Mouse (Mus musculus) v-Abl transformed pro-B cells (cell line): ENCODE measurements around the gene Nub1.

ENCODE experiments used
- in situ Hi-C, 2 experiments: fragments of 400-800 bp; cut with MboI; formaldehyde crosslinking; loops; one replicate each; pipeline ENCODE4 v1.15.1; 2025; ENCODE audit not compliant: unreplicated experiment in 2 of 2

Nub1 gene

DNA sequence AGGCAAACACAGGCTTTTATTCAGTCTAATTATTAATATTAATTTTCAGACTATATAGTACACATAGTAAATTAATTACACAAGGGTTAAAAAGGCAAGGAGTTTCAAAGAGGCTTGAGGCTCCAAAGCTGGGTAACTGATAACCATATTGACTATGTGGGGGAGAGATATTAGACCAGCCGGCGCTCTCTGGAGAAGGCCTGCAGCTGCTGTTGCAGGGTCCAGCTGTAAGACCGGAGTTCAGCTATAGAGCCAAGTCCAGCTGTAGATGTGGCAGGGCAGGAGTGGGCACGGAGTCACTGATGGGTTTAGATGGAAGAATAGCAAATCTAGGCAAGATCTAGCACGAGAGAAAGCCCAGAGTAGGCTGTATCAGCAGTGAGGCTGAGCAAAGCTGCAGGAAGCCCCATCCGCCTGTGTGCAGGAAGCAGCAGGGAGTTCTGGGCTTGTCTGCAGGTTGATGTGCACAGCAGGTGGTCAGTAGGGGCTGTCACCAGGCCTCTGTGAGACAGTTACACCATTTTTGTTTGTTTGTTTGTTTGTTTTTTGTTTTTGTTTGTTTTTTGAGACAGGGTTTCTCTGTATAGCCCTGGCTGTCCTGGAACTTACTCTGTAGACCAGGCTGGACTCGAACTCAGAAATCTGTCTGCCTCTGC lies 48.6 kb downstream of the Nub1 start:
- in situ Hi-C loops: no loop called here

DNA sequence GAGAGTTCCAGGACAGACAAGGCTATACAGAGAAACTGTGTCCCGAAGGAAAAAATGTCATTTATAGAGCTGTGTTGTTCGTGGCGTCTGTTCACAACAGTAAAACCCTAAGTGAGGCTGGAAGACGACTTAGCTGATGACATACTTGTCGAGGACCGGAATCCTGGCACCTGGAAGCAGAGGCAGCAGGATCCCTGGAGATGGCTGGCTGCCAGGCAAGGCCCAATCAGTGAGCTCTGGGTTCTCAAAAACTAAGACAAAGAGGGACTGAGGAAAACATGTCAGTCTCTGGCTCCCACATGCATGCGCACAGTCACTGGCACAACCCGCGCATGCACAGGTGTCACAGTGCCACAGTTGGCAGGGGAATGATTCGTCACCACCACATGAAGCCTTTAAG lies 52.3 kb downstream of the Nub1 start:
- in situ Hi-C loops: loop anchor here in 1 of 2 experiments (5.0 kb wide), 1 partner anchor 50 kb away; the partner anchor contains the start of gene Nub1

DNA sequence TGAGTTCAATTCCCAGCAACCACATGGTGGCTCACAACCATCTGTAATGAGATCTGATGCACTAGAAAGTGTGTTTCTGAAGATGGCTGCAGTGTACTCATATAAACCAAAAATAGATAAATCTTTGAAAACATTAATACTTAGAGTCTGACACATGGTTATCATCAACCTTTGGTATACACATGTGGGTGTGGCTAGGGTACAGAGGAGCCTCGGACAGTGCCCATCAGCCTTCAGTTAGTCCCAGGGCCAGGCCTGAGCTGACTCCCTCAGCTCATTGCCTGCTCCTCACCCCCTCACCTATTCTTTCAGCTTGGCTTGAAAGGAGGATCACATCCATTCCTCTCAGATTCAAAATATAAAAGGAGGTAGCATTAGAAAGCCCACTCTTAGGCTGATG lies 53.2 kb downstream of the Nub1 start:
- in situ Hi-C loops: loop anchor here in 1 of 2 experiments (5.0 kb wide), 1 partner anchor 51 kb away; the partner anchor contains the start of gene Nub1

DNA sequence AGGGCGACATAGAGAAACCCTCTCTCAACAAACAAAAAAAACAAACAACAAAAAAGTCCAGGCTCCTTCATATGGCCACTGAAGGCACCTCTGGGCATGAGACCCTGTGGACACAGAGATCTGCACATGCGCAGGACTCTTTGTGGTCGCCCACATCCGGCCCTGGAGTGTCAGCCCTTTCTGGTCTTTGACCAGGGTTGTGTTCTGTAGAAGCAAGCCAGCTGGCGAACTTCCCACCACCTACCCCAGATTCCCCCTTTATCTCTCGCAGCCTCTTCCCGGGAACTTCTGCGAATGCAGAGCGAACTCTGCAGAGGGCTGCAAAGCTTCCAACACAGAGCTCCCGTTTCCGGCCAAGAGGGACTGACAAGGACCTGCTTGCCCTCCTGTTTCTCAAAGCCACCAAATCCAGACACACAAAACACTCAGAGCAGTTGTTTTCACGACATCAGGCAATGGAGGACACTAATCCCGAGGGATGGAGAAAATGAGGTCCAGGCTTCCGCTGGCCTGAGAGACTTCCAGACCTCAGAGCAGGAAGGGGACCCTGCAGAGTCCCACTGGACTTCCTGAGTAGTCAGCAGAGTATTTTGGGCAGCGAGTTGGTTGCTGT lies 53.9 kb downstream of the Nub1 start:
- in situ Hi-C loops: loop anchor here in 1 of 2 experiments (5.0 kb wide), 1 partner anchor 52 kb away; the partner anchor contains the start of gene Nub1

DNA sequence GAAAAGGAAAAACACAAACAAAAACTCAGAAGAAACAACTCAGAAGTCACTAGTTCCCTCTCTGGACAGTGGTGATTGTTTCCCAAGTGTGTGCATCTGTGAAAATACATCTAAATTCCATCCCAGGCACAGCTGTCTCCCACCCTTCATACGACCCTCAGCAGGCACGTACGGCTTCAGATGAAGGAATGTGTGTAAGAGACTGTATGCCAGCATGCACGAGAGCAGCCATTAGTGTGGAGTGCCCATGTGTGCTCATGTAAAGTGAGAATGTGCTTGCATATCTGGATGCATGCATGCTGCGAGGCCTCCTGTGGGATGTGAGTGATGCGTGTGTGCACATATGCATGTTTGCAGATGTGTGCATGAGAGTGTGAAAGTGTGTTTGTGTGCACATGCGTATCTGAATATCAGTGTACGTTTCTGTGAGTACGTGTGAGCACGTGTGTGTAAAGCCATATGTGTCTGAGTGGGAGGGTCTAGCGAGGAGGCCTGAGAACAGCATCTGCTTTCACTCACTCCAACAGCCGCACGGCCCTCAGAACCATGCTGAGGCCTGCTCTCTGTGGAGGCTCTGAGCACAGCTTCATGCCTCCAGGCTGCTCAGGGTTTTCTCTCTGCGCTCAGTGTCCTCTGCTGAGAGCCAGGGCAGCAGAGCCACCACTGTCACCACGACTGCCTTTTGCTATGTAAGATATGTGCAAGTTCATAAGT lies 56.0 kb downstream of the Nub1 start:
- in situ Hi-C loops: no loop called here

DNA sequence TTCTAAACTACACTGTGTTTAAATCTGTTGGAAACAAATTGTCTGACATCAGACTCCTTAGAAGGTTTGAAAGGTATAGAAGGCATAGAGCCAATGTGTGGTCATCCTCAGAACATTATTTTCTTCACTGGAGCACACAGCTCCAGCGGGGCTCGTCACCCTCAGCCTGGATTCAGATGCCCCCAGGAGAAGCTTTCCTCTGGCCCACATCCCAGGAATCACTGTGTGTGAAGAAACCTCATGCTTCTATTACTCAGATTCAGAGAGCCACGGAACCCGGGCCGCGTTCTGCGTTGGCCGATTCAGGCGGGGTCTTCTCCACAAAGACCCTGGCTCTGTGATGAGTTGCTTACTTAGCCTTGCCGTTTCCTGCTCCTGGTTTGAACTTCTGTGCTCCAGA lies 58.6 kb downstream of the Nub1 start:
- in situ Hi-C loops: no loop called here

DNA sequence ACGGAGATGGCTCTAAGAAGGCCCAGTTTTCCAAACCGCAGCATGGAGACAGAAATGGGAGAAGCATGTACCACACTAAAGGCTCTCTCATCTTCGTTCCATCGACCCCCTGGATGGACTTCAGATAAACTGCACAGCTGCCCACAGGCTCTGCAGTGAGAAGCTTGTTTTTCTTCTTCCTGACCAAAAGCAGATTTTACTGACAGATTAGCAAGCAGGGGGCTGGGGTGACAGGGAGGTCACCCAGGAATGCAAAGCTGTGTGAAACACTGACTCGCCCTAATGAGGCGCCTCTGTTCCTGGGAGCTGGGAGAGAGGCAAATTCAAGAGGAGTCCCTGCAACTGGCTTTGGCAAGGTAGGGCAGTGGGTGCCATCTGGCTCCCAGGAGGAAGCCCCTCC lies 62.2 kb downstream of the Nub1 start:
- in situ Hi-C loops: no loop called here

DNA sequence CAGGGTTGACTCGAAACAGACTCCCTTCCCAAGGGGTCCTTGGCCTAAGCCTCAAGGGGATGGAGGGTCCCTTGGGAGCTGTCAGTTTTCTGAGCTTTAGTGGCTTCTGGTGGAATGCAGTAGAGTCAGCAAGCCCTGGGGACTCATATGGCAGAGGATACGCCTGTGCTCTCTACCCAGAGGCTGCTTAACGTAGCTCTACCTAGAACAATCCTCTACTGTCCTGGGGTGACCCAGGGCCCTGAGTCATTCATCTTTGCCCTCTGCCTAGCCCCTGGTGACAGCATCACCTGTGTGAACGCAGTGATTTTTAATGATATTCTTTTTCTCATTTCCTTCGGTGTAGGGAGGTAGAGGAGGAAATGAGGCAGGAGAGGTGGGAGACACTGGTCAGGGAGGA lies 64.4 kb downstream of the Nub1 start:
- in situ Hi-C loops: loop anchor here in 1 of 2 experiments (10.0 kb wide), 1 partner anchor 65 kb away; the partner anchor contains the start of gene Nub1

DNA sequence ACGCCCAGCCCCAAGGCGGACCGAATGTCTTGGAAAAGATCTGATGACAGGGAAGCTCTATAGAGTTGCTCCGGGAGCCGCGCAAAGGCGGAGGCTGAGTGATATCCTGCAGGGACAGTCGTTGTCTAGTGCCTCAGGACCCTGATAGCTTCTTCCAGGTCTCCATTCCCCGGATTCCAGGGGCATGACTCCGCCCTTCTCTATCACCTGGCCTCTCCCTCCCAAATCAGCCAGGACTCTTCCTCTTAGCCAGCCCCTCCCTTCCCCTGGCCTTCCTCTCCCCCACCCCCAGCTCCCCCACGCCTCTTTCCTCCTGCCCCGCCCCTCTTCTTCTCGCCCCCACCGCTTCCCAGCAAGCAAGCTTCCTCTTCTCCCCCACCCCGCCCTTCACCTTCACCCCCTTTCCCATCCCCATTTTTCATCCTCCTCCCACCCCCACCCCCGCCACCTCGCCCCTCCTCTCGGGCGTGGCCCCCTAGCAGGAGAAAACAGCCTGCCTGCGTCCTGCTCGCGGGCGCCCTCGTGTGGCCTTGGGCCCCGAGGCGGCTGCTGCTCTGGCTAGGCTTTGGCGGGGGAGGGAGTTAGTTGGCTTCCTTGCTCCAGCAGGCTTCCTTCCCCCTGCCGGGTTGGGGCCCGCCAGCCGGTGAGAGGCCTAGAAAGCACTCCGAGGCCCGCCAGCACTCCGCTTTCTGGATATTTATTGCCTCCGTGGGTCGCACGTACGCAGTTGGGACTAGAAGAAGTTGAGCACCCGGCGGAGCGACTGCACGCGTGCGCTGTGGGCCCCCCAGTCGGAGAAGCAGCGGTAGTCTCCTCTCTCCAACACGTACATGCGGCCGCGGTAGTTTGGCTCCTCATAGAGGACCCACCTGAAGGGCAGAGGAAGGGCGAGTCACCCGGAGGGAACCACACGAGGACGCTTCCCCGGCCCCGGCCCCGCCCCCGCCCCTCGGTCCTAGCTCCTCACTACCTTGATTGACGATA lies 65.3 kb downstream of the Nub1 start:
- in situ Hi-C loops: loop anchor here in 1 of 2 experiments (10.0 kb wide), 1 partner anchor 66 kb away; the partner anchor contains the start of gene Nub1

DNA sequence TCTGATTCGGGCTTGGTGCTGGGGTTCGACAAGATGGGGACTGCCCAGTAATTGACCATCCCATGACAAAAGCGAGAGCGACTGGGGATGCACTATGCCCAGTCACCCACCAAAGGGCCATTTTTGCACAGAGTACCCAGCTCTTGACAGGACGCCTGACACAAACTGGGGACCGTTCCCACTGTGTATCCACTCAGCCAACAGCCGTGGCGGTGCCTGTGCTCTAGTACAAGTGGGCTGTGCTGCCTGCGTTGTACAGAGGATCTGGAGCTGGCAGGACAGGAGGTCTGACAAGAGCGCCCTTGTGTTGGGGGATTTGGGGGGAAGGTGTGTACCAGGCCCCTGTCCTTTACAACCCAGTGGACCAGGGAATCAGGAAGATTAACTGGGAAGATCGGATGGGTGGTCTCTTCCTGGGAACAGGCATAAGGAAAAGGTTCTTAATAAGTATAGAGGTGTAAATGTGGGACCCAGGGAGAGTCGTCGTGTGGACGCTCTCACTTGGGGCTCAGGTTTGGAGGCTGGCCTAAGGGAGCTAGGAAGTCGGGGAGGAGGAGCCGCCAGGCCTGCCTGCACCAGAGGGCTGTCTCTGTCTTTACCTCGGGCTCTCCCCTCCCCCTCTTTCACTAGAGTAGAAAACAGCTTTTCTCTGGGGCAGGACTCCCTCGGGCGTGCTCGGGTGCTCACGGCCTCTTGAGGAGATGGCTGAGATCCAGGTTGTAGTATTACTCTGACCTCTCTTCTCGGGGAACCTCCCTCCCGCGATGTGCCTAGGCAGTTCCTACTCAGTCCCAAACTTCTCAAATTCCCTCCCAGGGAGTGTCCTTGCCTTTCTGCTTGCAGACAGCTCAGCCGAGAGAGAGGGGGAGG lies 66.2 kb downstream of the Nub1 start:
- in situ Hi-C loops: loop anchor here in 1 of 2 experiments (10.0 kb wide), 1 partner anchor 67 kb away; the partner anchor contains the start of gene Nub1

DNA sequence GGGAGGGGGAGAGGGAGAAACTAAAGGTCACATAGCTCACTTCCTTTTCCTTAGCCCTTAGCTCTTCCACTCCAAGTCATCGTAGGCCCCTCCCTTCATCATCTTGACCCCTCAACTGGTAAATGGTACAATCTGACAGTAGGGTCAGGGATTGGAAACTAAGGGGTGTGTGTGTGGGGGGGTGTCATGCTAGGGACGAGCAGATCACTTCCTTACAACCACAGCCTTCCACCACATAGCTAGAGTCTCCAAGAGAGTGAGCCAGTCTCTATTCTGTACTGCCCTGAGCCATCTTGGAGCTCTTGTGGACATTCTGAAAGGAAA lies 66.8 kb downstream of the Nub1 start:
- in situ Hi-C loops: loop anchor here in 1 of 2 experiments (10.0 kb wide), 1 partner anchor 67 kb away; the partner anchor contains the start of gene Nub1

DNA sequence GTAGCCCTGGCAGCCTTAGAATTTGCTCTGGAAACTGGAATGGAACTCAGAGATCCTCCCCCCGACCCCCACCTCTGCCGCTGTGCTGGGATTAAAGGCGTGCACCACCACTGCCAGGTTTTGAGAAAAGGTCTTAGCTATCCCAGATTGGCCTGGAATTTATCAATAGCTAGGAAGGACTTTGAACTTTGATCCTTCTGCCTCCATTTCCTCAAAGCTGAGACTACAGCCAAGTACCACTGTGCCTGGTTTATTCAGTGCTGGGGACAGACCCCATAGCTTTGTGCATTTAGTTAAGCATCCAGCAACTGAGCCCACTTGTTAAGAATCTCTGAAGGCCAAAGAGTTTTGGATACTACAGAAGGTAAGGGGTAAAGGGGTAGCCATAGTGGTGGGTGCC lies 71.6 kb downstream of the Nub1 start:
- in situ Hi-C loops: loop anchor here in 1 of 2 experiments (10.0 kb wide), 1 partner anchor 72 kb away; the partner anchor contains the start of gene Nub1

DNA sequence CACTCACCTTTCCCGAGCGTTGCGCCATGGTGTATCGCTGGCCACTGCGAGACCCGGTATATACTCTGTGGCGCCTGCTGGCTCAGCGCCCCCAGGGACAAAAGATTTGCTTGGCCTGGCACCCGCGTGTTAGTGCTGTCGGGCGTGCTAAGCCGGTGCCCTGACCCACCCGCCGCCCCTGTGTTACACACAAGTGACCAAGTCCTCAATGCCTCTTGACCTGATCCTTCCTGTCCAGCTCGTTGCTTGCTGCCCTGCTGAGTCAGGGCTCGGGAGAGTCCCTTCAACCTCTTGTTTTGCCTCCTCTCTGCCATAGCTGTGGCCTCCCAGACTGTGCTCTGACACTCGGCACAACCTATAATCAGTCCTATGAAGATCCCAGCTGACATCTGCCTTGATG lies 72.5 kb downstream of the Nub1 start, which contains the start of gene Crygn:
Gene Crygn, minus strand, starts transcription at position 193 of the 400 bp plus-strand sequence.
- in situ Hi-C loops: loop anchor here in 1 of 2 experiments (10.0 kb wide), 1 partner anchor 73 kb away; the partner anchor contains the start of gene Nub1
